Mouse (Mus musculus) lung, postnatal 10 days (tissue): ENCODE results near the gene Mob3b.
"Not testable (repeated sequence)": the region's sequence is repeated elsewhere in the genome, so short reads cannot be mapped to it uniquely, and the experiment has no call there.

ENCODE experiments used
- DNase-seq: peaks from one replicate; pipeline ENCODE4 v3.0.0; 2021

The Mob3b gene

GRCm38 (mm10) chr4:34963999-34964398, 193.3 kb downstream of the Mob3b start:
- DNase-seq: no peak

GRCm38 (mm10) chr4:34960781-34961560, 196.3 kb downstream of the Mob3b start:
- DNase-seq: peak; percentile 44

- DNase-seq: no peak
Observed at GRCm38 (mm10) chr4:34959477-34959876, 197.8 kb downstream of the Mob3b start.

- DNase-seq: peak; percentile 70
Observed at GRCm38 (mm10) chr4:34958155-34959028, 198.9 kb downstream of the Mob3b start.

GRCm38 (mm10) chr4:34953716-34954115, 203.6 kb downstream of the Mob3b start:
- DNase-seq: no peak

GRCm38 (mm10) chr4:34947181-34947580, 210.1 kb downstream of the Mob3b start:
- no peak for DNase-seq

GRCm38 (mm10) chr4:34941046-34941445, 216.2 kb downstream of the Mob3b start:
- no peak for DNase-seq

- DNase-seq: not testable (repeated sequence)
Observed at GRCm38 (mm10) chr4:34928386-34928785, 228.9 kb downstream of the Mob3b start.

GRCm38 (mm10) chr4:34922177-34922870, 235.0 kb downstream of the Mob3b start:
- peak; percentile 63 for DNase-seq

- no peak for DNase-seq
Observed at GRCm38 (mm10) chr4:34917400-34917799, 239.9 kb downstream of the Mob3b start.

- DNase-seq: no peak
Observed at GRCm38 (mm10) chr4:34912171-34912570, 245.1 kb downstream of the Mob3b start.

GRCm38 (mm10) chr4:34911401-34911800, 245.9 kb downstream of the Mob3b start:
- no peak for DNase-seq

- DNase-seq: peak; percentile 70
Observed at GRCm38 (mm10) chr4:34908127-34908526, 249.2 kb downstream of the Mob3b start.

- no peak for DNase-seq
Observed at GRCm38 (mm10) chr4:34907026-34907425, 250.3 kb downstream of the Mob3b start.

GRCm38 (mm10) chr4:34906151-34906550, 251.1 kb downstream of the Mob3b start:
- no peak for DNase-seq

- DNase-seq: no peak
Observed at GRCm38 (mm10) chr4:34905396-34905795, 251.9 kb downstream of the Mob3b start.

- DNase-seq: not testable (repeated sequence)
Observed at GRCm38 (mm10) chr4:34901582-34901981, 255.7 kb downstream of the Mob3b start.

GRCm38 (mm10) chr4:34901166-34901565, 256.1 kb downstream of the Mob3b start:
- DNase-seq: no peak

GRCm38 (mm10) chr4:34900155-34900554, 257.1 kb downstream of the Mob3b start:
- no peak for DNase-seq

- DNase-seq: no peak
Observed at GRCm38 (mm10) chr4:34899322-34899721, 258.0 kb downstream of the Mob3b start.
